Mouse (Mus musculus) CD4-positive, CD25-positive, alpha-beta regulatory T cell (primary cell): ENCODE results near the gene Tbr1. TPM values are rescaled to one million over a fixed set of nuclear protein-coding genes. Genes with fewer than 3 reads are reported as not detected.

Experiments used
- polyA plus RNA-seq: library from polyadenylated mRNA; unstranded; fragments of 100-300 nt; shearing (Covaris generic); gene quantifications from one replicate; pipeline ENCODE4 v1.2.1, GENCODE M21; 2017

Tbr1 gene
- polyA plus RNA-seq: not detected

DNA sequence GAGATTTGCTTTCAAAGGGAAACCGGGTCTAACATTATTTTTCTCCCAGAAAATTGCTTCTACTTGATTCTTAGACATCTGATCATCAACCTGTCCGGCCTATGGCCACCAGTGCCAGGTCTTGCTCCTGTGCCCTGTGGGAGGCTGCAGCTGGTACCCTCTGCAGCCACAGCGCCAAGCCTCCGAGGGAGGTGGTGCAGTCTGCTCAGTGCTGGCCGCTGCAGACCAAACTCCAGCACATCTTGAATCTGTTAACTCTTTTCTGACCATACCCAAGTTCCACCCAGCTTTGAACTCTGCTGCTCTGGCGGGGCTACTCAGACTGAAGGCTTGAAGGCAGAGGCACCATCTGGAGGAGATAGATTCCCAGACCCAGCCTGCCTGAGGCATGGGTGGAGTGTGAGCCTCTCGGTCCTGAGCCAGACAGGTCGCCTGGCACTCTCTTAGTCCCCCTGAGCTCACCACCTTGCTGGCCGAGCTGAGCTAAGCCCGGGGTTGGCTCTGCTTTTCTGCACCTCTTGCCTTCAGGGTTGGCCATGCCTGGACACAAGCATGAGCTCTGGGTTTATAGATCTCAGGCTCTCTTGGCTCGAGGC, at the start of gene Tbr1:
Tbr1 (plus strand) TSS at position 275 of the 596 bp plus-strand sequence.

Other genes starting within 250 kb of the Tbr1 start
- gene Tank, start 224.3 kb upstream of the Tbr1 start, polyA plus RNA-seq: 206 TPM
- gene Psmd14, start 91.2 kb upstream of the Tbr1 start, polyA plus RNA-seq: 189 TPM
- 0.75 TPM for gene Slc4a10, start 243.5 kb downstream of the Tbr1 start, polyA plus RNA-seq